ENCODE assay signal across 8 mouse cellular contexts in the genomic region with DNA sequence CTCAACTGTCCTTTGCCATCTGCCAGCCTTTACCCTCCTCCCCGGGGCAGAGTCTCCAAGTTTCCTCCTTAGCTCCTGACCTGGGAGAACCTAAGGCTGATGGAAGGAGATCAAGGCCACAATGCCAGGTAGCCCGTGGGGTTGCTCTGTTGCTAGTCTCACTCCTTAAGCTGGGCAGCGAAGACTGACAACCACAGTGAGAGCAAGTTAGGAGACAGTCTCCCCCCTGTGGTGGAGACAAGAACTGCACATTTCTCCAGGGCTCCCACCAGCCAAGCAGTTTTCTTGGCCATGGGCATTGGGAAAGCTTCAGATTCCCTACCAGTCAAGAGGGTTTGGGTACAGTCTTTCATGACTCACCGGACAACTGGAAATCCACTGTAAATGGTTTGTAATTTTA. TPM values are rescaled to one million over a fixed set of nuclear protein-coding genes. Genes with fewer than 3 reads are reported as not detected.
A peak's percentile ranks its signal among the peaks of the same experiment; 100 is the strongest.
DNase-seq lines count a peak whose midpoint lies in the region; ATAC-seq and TF ChIP-seq lines count a peak whose summit lies in the region.

No protein-coding gene starts in this region.

- in situ Hi-C loops in Patski (cut with MboI; ENCODE audit: low pct_unique_long_range_greater_than_20kb): no loop called here

- POLR2A ChIA-PET in Patski (lab: Charles Lee): no interaction called here

- peak; percentile 58 to 90 for DNase-seq in adrenal gland, adult (ENCODE audit: inconsistent age in 2 of 2, low spot score in 1 of 2)
- no peak for DNase-seq in adrenal gland, adult 8-10 months
- DNase-seq in Patski (ENCODE audit: low read depth, low spot score): no peak
- peak; percentile 75 to 84 for DNase-seq in cerebellum, postnatal 25 days
- peak; percentile 59 to 60 for DNase-seq in gastrocnemius, postnatal 36 days
- DNase-seq in layer of hippocampus, postnatal 14 days (ENCODE audit: low spot score in 2 of 2): peak; percentile 52 to 54
- DNase-seq in lung, postnatal 4 days: peak; percentile 55 to 78
- DNase-seq in spleen, adult 12 weeks (ENCODE audit: low spot score): peak; percentile 51

- TF ChIP-seq CTCF in Patski (IDR thresholded peaks at IDR 0.05): peak; percentile 92

- peaks cover 2% of the 10 kb centered on the region for H3K27me3 ChIP-seq in Patski

- intact Hi-C loops in gastrocnemius, postnatal 36 days (cut with DNase I): loop anchor here (5.0 to 10.0 kb wide), 2 partner anchors 150 to 422 kb away; no protein-coding TSS in a partner anchor

- ATAC-seq in Patski: peak; percentile 66

- CTCF ChIA-PET in Patski (lab: Charles Lee): interaction anchor here (0.7 to 2.3 kb wide), 12 partner anchors 8 to 416 kb away, joined by 3 to 18 read pairs (median 4); a partner anchor contains a TSS

RNA-seq across cellular contexts. Expression of a gene that starts 7.2 kb away (rescaled TPM):
- total RNA-seq in adrenal gland, adult 8-10 months (2022): not detected
- polyA plus RNA-seq in Patski (2021): not detected
- not detected for total RNA-seq in gastrocnemius, postnatal 36 days (2021)
- not detected for total RNA-seq in layer of hippocampus, postnatal 14 days (2021)

RNA-seq across cellular contexts. Expression of a gene that starts 16.5 kb away (rescaled TPM):
- 10 to 100 TPM; 11.2 to 24.0 (median 17.3) TPM for total RNA-seq in adrenal gland, adult 8-10 months (2022)
- polyA plus RNA-seq in Patski (2021): 15.5 TPM
- total RNA-seq in gastrocnemius, postnatal 36 days (2021): 1 to 10 TPM; 4.4 to 5.1 TPM
- 10 to 100 TPM; 34.6 to 38.6 TPM for total RNA-seq in layer of hippocampus, postnatal 14 days (2021)

RNA-seq across cellular contexts. Expression of a gene that starts 49.3 kb away (rescaled TPM):
- 1 to 10 TPM; 6.9 to 9.0 (median 7.9) TPM for total RNA-seq in adrenal gland, adult 8-10 months (2022)
- polyA plus RNA-seq in Patski (2021): 9.2 TPM
- total RNA-seq in gastrocnemius, postnatal 36 days (2021): 1 to 10 TPM; 3.3 to 3.6 TPM
- total RNA-seq in layer of hippocampus, postnatal 14 days (2021): 1 to 10 TPM; 5.0 to 5.4 TPM

Comparison
In these comparisons a context has a peak if more than half of its experiments do, and no peak if none do; other contexts are left out.
1. DNase-seq: peak in adrenal gland, adult (2 of 2), cerebellum, postnatal 25 days (2 of 2), gastrocnemius, postnatal 36 days (2 of 2), layer of hippocampus, postnatal 14 days (2 of 2), lung, postnatal 4 days (2 of 2) and spleen, adult 12 weeks (single experiment); none in adrenal gland, adult 8-10 months (single experiment) and Patski (single experiment).